Mouse (Mus musculus): Measurements from ENCODE around the gene Tap1.

DNA sequence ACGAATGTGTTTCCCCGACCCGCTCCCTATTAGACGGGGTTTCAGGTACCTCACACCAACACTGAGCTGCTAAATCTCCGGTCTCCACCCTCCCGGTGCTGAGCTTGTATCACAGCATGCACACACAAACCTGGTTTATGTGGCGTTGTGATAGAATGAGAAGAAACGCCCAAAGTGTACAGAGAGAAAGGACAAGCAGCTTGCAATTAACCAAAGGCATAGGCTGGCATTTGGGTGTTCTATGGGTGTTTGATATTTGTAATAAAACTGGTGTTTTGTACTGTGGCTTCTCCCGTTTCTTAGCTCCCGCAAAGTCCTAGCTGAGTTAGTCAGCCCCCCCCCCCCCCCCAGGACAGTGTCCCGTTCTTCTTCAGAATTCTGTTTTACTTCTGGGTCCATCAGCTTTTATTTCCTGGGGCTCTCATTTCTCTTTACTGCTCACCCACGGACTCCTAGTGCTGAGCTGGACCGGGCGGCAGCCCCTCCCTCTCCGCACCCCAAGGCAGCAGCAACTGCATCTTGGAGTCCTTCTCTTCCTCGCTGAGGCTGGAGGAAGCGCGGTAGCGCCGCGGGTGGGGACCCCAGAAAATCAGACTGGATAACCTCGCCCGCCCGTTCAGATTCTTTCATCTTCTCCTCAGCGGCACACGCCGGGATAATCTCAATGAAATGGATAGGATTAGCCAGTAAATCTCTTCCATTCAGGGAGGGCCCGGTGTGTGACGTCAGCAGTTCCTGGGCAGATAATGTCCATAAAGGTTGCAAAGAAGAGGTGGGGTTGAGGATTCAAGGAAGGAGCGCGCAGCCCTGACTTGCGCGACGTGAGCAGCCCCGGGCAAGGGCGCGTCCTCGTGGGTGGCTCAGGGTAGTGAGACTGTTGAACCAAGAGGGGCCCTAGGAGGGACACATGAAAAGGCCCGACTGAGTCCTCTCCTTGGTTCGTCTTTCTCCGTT is 9.9 kb downstream of the Tap1 start, which contains the start of gene Psmb8:
- TF ChIP-seq POLR2A (IDR thresholded peaks at IDR 0.05; ENCODE audit: extremely low read depth, insufficient read depth, low read length) (no peak), CTCF (IDR thresholded peaks at IDR 0.05; ENCODE audit: low read depth, low read length) (no peak)
